Mouse (Mus musculus) lung, postnatal 0 days (tissue): ENCODE data around the gene Col19a1. TPM values are rescaled to one million over a fixed set of nuclear protein-coding genes. Genes with fewer than 3 reads are reported as not detected.

Experiments
- ATAC-seq: fragments of 200-750 bp; cut with Nextera tagmentation; 2 replicates; pipeline ENCODE4 v1.8.0; 2017; ENCODE audit warnings: moderate library complexity
- DNase-seq: peaks from one replicate; pipeline ENCODE4 v3.0.0-alpha.2; 2016; ENCODE audit warnings: low spot score
- H3K27ac ChIP-seq: fragments of 300-500 bp; sonication (generic); 2 replicates; pipeline ENCODE4 v1.5.1; 2014; ENCODE audit warnings: antibody characterized with exemption, mild to moderate bottlenecking, low read length, mixed read lengths
- H3K27me3 ChIP-seq: fragments of 300-500 bp; sonication (generic); replicated peaks from 2 replicates; pipeline ENCODE4 v1.6.1; 2014; ENCODE audit warnings: low read length, mixed read lengths; ENCODE audit not compliant: insufficient read depth
- H3K36me3 ChIP-seq: fragments of 300-500 bp; sonication (generic); 2 replicates; pipeline ENCODE4 v1.6.1; 2014; ENCODE audit warnings: low read length, mixed read lengths; ENCODE audit not compliant: insufficient read depth
- H3K4me1 ChIP-seq: fragments of 300-500 bp; sonication (generic); 2 replicates; pipeline ENCODE4 v1.6.1; 2014; ENCODE audit warnings: antibody characterized with exemption, low read depth, low read length, mixed read lengths; ENCODE audit not compliant: insufficient read depth
- H3K4me2 ChIP-seq: fragments of 300-500 bp; sonication (generic); replicated peaks from 2 replicates; pipeline ENCODE4 v1.6.1; 2014; ENCODE audit warnings: low read depth, mild to moderate bottlenecking, low read length, moderate library complexity, mixed read lengths
- H3K4me3 ChIP-seq: fragments of 300-500 bp; sonication (generic); 2 replicates; pipeline ENCODE4 v1.5.1; 2014; ENCODE audit warnings: low read depth, low read length
- H3K9ac ChIP-seq: fragments of 300-500 bp; sonication (generic); replicated peaks from 2 replicates; pipeline ENCODE4 v1.6.1; 2014; ENCODE audit warnings: low read depth, mild to moderate bottlenecking
- H3K9me3 ChIP-seq: fragments of 300-500 bp; sonication (generic); 2 replicates; pipeline ENCODE4 v1.6.1; 2016; ENCODE audit warnings: low read length, mixed read lengths
- CTCF ChIP-seq: IDR thresholded peaks from 2 replicates; pipeline ENCODE4 v1.5.1; 2016; ENCODE audit warnings: antibody characterized with exemption, mild to moderate bottlenecking
- EP300 ChIP-seq: IDR thresholded peaks from 2 replicates; pipeline ENCODE4 v1.6.1; 2016; ENCODE audit warnings: antibody characterized with exemption, mild to moderate bottlenecking, control low read depth
- WGBS: fragments of 180-500 bp; shearing (Covaris S2); extraction: QIAGEN DNeasy Blood & Tissue Kit; methylation state at CpG from one replicate; pipeline ENCODE4 v1.1.7; 2014; 5-methylcytosine and 5-hydroxymethylcytosine counted together
- polyA plus RNA-seq: library from polyadenylated mRNA; unstranded; fragments of >200 nt; fragmentation: Nextera tagmentation; extraction: Ambion mirVana; gene quantifications from 2 replicates; pipeline ENCODE4 v1.2.1, GENCODE M21; 2015

The Col19a1 gene
- polyA plus RNA-seq, 1 experiment from 2014 or later = not detected

- Histone ChIP-seq H3K9ac (no peak overlapping the region), H3K36me3 (no peaks in the 10 kb centered on the region), H3K4me2 (no peak overlapping the region), H3K4me1 (no peaks in the 10 kb centered on the region), H3K27ac (no peak overlapping the region), H3K4me3 (no peak overlapping the region), H3K27me3 (no peaks in the 10 kb centered on the region), H3K9me3 (no peaks in the 10 kb centered on the region)
- TF ChIP-seq CTCF (no peak), EP300 (no peak)
- WGBS = 48% methylated on average over 2 of the region's 2 CpGs
- DNase-seq = no peak
- ATAC-seq = no peak
Observed at GRCm38 (mm10) chr1:24564113-24564512, 23.2 kb downstream of the Col19a1 start.

GRCm38 (mm10) chr1:24558005-24558404 is 29.3 kb downstream of the Col19a1 start:
- Histone ChIP-seq H3K4me2 (no peak overlapping the region), H3K4me1 (no peaks in the 10 kb centered on the region), H3K27ac (no peak overlapping the region), H3K9ac (no peak overlapping the region), H3K36me3 (no peaks in the 10 kb centered on the region), H3K27me3 (no peaks in the 10 kb centered on the region), H3K4me3 (no peak overlapping the region), H3K9me3 (no peaks in the 10 kb centered on the region)
- ATAC-seq (no peak), DNase-seq (no peak)
- TF ChIP-seq CTCF = no peak
- no peak for TF ChIP-seq EP300
- WGBS = 50% methylated on average over 10 of the region's 10 CpGs

- Histone ChIP-seq H3K27me3 (no peaks in the 10 kb centered on the region), H3K27ac (no peak overlapping the region), H3K4me2 (no peak overlapping the region), H3K9me3 (no peaks in the 10 kb centered on the region), H3K9ac (no peak overlapping the region), H3K4me3 (no peak overlapping the region), H3K4me1 (no peaks in the 10 kb centered on the region), H3K36me3 (no peaks in the 10 kb centered on the region)
- ATAC-seq (no peak; the same call in 1 of the 2 replicates), DNase-seq (peak; percentile 6)
- no peak for TF ChIP-seq CTCF
- 13% methylated on average over 4 of the region's 4 CpGs for WGBS
Observed at GRCm38 (mm10) chr1:24553462-24553861, 33.8 kb downstream of the Col19a1 start.

GRCm38 (mm10) chr1:24550560-24551280 is 36.6 kb downstream of the Col19a1 start:
- no peaks in the 10 kb centered on the region for H3K4me1 ChIP-seq
- TF ChIP-seq EP300 (no peak), CTCF (no peak)
- H3K9me3 ChIP-seq = no peaks in the 10 kb centered on the region
- no peak for ATAC-seq
- no peak overlapping the region for H3K27ac ChIP-seq
- DNase-seq = no peak
- H3K4me3 ChIP-seq = no peak overlapping the region
- 78% methylated on average over 18 of the region's 18 CpGs for WGBS
- H3K27me3 ChIP-seq = no peaks in the 10 kb centered on the region
- no peak overlapping the region for H3K9ac ChIP-seq
- H3K4me2 ChIP-seq = 0 out of 2 replicates have a peak overlapping the region, but pooled peaks have one; percentile 30
- no peaks in the 10 kb centered on the region for H3K36me3 ChIP-seq

GRCm38 (mm10) chr1:24550031-24550430 is 37.2 kb downstream of the Col19a1 start:
- ATAC-seq = no peak
- no peak overlapping the region for H3K27ac ChIP-seq
- DNase-seq = no peak

GRCm38 (mm10) chr1:24549050-24549449 is 38.2 kb downstream of the Col19a1 start:
- H3K9me3 ChIP-seq = no peaks in the 10 kb centered on the region
- no peak overlapping the region for H3K9ac ChIP-seq
- H3K4me3 ChIP-seq = no peak overlapping the region
- 63% methylated on average over 8 of the region's 8 CpGs for WGBS
- no peak overlapping the region for H3K4me2 ChIP-seq
- ATAC-seq (no peak), DNase-seq (no peak)
- no peaks in the 10 kb centered on the region for H3K27me3 ChIP-seq
- TF ChIP-seq CTCF = no peak
- no peak for TF ChIP-seq EP300
- no peak overlapping the region for H3K27ac ChIP-seq
- no peaks in the 10 kb centered on the region for H3K4me1 ChIP-seq
- no peaks in the 10 kb centered on the region for H3K36me3 ChIP-seq

More at GRCm38 (mm10) chr1:24550031-24550430, 37.2 kb downstream of the Col19a1 start:
- no peaks in the 10 kb centered on the region for H3K4me1 ChIP-seq
- peak overlapping the region; percentile 30; the same call in 1 of the 2 replicates for H3K4me2 ChIP-seq
- 25% methylated on average over 10 of the region's 10 CpGs for WGBS
- TF ChIP-seq EP300 = no peak
- TF ChIP-seq CTCF = no peak
- no peaks in the 10 kb centered on the region for H3K9me3 ChIP-seq
- no peaks in the 10 kb centered on the region for H3K36me3 ChIP-seq
- no peak overlapping the region for H3K9ac ChIP-seq
- no peaks in the 10 kb centered on the region for H3K27me3 ChIP-seq
- no peak overlapping the region for H3K4me3 ChIP-seq
